Mouse (Mus musculus) cortical plate, adult 2 months (tissue): ENCODE measurements at regions not wholly inside any gene's neighbourhood (a gene's known extent, or its start where the extent isn't known, plus 50 kb on each side); places are given as distances from the start of the nearest gene placed in this dataset.

Experiments
- H3K27ac ChIP-seq: fragments of 200-500 bp; 2 replicates; pipeline ENCODE4 v1.5.1; 2012; ENCODE audit warnings: low read length, control low read depth, inconsistent platforms; ENCODE audit not compliant: insufficient read depth
- H3K4me1 ChIP-seq: fragments of 200-500 bp; 2 replicates; pipeline ENCODE4 v1.6.1; 2011; ENCODE audit warnings: low read length; ENCODE audit not compliant: control insufficient read depth, insufficient read depth
- H3K4me3 ChIP-seq: fragments of 200-500 bp; 2 replicates; pipeline ENCODE4 v1.5.1; 2011; ENCODE audit warnings: mild to moderate bottlenecking, low read length, control low read depth; ENCODE audit not compliant: insufficient read depth
- CTCF ChIP-seq: fragments of 200-500 bp; IDR thresholded peaks from 2 replicates; pipeline ENCODE4 v1.5.1; 2011; ENCODE audit warnings: mild to moderate bottlenecking, control low read depth, low read length; ENCODE audit not compliant: insufficient read depth; ENCODE audit errors: extremely low read depth
- POLR2A ChIP-seq: fragments of 200-500 bp; IDR thresholded peaks from 2 replicates; pipeline ENCODE4 v1.6.1; 2011; ENCODE audit warnings: mild to moderate bottlenecking, low read length, control low read depth; ENCODE audit not compliant: insufficient read depth; ENCODE audit errors: extremely low read depth

DNA sequence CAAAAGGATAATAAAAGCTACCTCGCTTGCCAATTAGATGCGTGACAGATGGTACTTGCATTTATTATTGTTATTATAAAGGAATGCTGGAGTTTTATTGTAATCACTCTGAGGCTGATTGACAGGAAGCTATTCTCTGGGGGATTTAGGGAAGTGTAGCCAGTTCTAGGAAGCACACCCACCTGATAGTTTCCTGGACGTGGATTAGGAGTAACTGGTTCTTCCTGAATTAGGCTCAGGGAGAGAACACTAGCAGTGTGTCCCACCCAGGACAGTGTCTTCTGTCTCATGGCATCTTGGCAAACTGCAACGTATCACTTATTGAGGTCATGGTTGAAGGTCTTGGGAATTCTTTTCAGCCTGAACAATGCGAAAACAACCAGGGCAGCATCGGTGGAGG, 336.9 kb upstream of the Gm21798 start:
- TF ChIP-seq CTCF (no peak), POLR2A (no peak)
- no peak overlapping the region for H3K27ac ChIP-seq
- no peaks in the 10 kb centered on the region for H3K4me1 ChIP-seq
- H3K4me3 ChIP-seq: no peak overlapping the region

DNA sequence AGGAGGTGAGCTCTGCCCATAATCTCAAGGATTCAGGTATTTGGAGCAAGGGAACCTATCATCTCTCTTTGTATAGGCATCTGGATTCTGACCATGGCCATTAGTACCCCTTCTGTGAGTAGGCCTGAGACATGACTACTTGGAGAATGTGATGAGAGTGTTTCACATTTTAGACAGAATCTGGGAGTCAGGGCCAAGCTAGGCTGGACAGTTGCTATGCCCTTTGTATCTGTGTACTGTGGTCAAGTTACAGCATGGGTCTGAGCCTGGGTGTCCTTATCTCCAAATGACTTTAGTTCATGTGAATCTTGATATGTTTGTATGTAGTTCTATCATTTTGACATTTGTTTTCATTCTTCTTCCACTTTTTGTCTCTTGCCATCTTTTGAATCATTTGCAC, 336.3 kb upstream of the Gm21798 start:
- Histone ChIP-seq H3K4me1 (no peaks in the 10 kb centered on the region), H3K27ac (no peak overlapping the region), H3K4me3 (no peak overlapping the region)
- TF ChIP-seq POLR2A (no peak), CTCF (no peak)

DNA sequence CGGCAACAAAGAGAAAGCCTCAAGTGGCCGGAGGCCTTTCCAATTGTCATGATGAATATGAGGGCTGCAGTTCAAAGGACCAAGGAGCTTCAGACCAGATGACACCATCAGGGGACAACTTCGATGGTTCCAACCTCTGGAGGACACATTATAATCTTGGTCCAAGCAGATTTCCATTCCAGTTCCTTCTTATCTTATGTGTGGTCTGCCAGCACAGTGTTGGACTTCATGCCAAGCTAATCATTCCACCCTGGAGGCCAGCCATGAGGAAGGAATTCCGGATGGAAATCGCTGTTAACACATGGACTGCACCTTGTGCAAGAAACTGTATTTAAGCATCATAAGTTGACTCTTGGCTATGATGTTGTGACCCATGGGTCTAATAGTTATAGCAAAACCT, 334.5 kb upstream of the Gm21798 start:
- no peaks in the 10 kb centered on the region for H3K4me1 ChIP-seq
- H3K27ac ChIP-seq: no peak overlapping the region
- TF ChIP-seq CTCF: no peak
- no peak for TF ChIP-seq POLR2A
- H3K4me3 ChIP-seq: no peak overlapping the region

DNA sequence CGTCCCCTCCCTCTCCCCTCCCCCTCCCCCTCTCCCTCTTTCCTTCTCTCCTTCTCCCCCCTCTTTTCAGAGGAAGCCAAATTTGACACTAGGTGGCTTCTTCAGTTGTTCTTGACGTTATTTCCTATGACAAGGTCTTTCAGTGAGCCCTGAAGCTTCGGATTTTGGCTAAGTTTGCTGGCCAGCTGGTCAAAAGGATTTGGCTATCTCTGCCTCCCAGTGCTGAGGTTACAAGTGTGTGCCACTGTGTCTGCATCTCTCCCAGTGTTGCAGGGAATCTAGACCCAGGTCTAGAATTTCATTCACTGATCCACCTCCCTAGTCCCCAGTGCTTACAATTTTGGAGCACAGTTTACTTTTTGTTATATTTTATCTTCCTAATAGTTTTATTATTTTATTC, 329.7 kb upstream of the Gm21798 start:
- no peak overlapping the region for H3K4me3 ChIP-seq
- no peak for TF ChIP-seq CTCF
- TF ChIP-seq POLR2A: no peak
- H3K27ac ChIP-seq: no peak overlapping the region
- H3K4me1 ChIP-seq: no peaks in the 10 kb centered on the region

DNA sequence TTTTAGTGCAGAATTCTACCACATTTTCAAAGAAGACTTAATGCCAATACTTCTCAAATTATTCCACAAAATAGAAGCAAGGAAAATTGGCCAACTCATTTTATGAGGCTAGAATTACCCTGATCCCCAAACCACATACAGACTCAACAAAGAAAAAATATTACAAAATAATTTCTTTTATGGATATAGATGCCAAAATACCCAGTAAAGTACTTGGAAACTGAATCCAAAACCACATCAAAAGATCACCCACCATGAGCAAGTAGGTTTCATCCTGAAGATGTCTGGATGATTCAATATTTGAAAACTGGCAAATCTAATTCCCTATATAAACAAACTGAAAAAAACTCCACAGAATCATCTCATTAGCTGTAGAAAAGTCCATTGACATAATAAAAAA, 316.7 kb upstream of the Gm21798 start:
- Histone ChIP-seq H3K4me1 (no peaks in the 10 kb centered on the region), H3K4me3 (no peak overlapping the region), H3K27ac (no peak overlapping the region)
- TF ChIP-seq POLR2A (no peak), CTCF (no peak)

DNA sequence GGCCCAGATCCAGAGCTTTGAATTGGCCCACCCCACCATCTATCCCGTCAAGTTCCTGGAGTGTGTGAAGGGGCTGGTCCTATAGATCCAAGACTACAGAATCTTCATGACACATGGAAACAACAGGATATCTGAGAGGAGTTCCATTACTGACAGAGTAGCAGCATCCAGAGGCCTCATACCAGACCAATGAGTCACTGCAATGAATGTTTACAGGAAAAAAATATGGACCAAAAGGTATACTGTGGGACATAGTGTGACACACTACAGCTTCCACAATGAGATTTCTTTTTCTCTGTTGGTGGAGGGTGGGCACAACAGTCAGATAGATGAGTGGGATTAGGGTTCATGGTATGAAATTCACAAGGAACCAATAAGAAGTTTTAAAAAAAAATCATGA, 316.0 kb upstream of the Gm21798 start:
- Histone ChIP-seq H3K4me3 (no peak overlapping the region), H3K27ac (no peak overlapping the region), H3K4me1 (no peaks in the 10 kb centered on the region)
- TF ChIP-seq POLR2A: no peak

DNA sequence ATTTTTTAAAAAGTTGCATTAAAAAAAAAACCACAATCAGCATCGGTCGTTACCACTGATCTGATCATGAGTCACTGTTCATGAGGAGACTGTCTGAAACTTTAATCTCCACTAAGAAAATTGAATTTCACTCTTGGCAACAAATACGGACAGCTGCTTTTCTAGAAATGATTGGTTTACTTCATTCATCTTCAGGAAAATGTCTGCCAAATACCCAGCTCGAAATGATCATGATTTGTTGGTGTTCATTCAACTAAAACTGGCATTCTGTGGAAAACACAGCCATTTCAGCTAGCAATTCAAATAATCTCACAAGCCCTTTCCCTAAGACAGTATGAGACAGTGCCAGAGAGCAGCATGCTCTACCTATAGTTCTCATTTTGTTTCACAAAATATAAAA, 312.7 kb upstream of the Gm21798 start:
- H3K4me1 ChIP-seq: no peaks in the 10 kb centered on the region
- H3K4me3 ChIP-seq: no peak overlapping the region
- TF ChIP-seq POLR2A (no peak), CTCF (no peak)
- H3K27ac ChIP-seq: no peak overlapping the region

DNA sequence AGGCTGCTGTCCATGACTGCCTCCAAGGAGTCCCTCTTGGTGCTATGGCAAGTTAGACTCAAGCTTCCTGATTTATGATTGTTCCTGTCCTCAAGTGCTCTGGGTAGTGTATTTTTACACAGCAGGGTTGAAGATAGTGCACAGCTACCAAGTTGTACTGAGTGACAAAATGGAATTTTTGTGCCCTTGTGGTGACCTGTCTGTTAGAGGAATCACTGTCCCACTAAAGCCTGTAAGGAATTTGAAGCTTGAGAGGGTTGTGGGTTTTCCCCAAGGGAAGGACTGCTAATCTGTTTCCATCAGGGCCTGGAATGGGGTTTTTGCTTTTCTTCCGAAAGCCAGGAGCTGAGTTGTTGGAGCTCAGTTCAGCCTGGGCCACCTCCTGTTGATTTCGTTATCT, 306.8 kb upstream of the Gm21798 start:
- H3K4me3 ChIP-seq: no peak overlapping the region
- no peaks in the 10 kb centered on the region for H3K4me1 ChIP-seq
- H3K27ac ChIP-seq: no peak overlapping the region
- TF ChIP-seq POLR2A (no peak), CTCF (no peak)

DNA sequence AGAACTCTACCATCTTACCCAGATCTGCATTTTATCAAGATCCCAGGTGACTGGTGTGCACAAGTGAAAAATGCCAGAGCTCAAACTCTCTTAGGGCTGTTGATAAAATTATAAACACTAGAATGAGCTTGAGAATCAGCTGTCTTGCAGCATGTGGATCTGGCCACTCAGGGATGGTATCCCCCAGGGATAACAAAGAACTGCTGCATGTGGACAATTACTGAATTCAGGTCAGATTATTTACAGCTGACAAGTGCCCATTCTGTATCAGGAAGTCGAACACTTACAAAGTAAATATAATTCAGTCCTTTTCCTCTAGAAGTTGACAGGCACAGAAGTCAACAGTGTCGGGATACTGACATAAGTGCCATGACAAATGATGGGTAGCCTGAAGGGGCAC, 306.3 kb upstream of the Gm21798 start:
- TF ChIP-seq CTCF: no peak
- TF ChIP-seq POLR2A: no peak
- Histone ChIP-seq H3K27ac (no peak overlapping the region), H3K4me3 (no peak overlapping the region), H3K4me1 (no peaks in the 10 kb centered on the region)

DNA sequence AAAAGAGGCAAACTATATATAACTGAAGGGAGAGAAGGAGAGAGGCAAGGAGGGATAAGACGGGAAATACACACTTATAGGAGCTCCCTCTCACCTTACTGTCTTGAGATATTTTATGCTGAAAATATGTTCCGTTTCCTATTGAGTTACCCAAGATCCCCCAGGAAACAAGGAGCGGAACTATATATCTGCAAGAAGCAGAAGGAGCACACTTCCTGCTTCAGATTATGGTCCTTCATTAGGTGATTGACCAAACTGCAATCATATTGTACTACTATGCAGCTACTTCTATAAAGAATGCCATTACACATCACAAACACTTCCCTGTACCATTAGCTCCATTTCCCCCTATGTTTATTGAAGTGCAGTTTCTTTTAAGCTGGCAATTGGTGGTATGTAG, 304.9 kb upstream of the Gm21798 start:
- TF ChIP-seq POLR2A (no peak), CTCF (no peak)
- H3K4me1 ChIP-seq: no peaks in the 10 kb centered on the region
- no peak overlapping the region for H3K4me3 ChIP-seq
- H3K27ac ChIP-seq: no peak overlapping the region

DNA sequence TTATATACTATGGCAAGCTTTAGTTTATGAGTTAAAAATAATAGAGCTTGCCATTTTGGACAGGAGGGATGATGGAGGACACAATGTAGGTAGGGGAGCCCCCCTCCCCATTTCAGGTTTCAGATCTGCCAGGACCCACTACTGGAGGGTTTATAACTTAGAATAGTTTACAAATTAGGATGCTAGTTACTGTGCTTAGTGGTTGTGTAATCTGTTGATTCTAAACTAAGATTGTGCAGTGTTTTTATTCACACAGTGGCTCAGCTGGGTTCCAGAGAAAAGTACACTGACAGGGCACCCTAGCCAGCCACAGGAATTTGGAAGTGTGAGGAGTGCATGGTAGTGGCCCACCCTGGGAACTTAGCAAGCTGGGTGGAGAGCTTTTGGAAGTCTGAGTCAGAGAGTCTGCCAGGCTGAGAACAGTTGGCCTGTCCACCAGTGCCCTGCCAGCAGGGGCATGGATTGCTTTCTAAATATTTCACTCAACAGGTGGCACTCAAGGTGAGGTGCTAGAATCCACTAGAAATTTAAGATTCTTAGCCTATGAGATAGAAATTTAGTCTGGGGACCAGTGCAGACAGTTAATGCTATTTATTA, 303.9 kb upstream of the Gm21798 start:
- H3K4me1 ChIP-seq: no peaks in the 10 kb centered on the region
- H3K4me3 ChIP-seq: no peak overlapping the region
- H3K27ac ChIP-seq: no peak overlapping the region
- TF ChIP-seq CTCF: no peak
- TF ChIP-seq POLR2A: no peak

DNA sequence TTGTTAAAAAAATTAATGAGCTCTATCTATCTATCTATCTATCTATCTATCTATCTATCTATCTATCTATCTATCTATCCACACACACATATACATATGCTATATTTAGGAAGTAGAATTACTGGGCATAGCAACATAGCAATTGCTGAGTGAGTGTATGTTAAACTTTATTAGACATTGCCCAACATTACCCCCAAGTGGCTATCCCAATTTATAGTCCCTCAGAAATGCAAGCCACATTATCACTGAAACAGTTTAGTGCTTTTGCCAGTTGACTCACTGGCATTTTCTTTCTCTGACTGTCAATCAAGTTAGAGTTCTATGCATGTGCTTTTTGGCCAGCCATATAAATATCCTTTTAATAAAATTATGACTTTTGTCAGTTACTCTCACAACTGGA, 302.3 kb upstream of the Gm21798 start:
- Histone ChIP-seq H3K4me3 (no peak overlapping the region), H3K27ac (no peak overlapping the region), H3K4me1 (no peaks in the 10 kb centered on the region)
- TF ChIP-seq CTCF: no peak
- no peak for TF ChIP-seq POLR2A
